Mouse (Mus musculus): ENCODE results near the gene Gm20604. TPM values are rescaled to one million over a fixed set of nuclear protein-coding genes. Genes with fewer than 3 reads are reported as not detected.

Gene Gm20604
- total and polyA plus RNA-seq, 3 experiments: 4.4 to 17.6 (median 13.9) TPM

GRCm38 (mm10) chr12:102725146-102725545 lies 33.3 kb downstream of the Gm20604 start:
- H3K4me3 ChIP-seq (ENCODE audit: low read depth, low read length): no peak overlapping the region

GRCm38 (mm10) chr12:102723861-102724260 lies 34.6 kb downstream of the Gm20604 start:
- no peak for TF ChIP-seq CTCF (IDR thresholded peaks at IDR 0.05; ENCODE audit: low read depth, low read length)
- no peak for TF ChIP-seq GATA2 (IDR thresholded peaks at IDR 0.05; ENCODE audit: borderline replicate concordance, low read depth, low read length)
- TF ChIP-seq GATA1 (IDR thresholded peaks at IDR 0.05; ENCODE audit: borderline replicate concordance, low read length): no peak
- TF ChIP-seq POLR2AphosphoS5 (IDR thresholded peaks at IDR 0.05; ENCODE audit: insufficient replicate concordance, low read depth, low read length): no peak
- TF ChIP-seq TAL1 (conservative IDR thresholded peaks at IDR 0.05; ENCODE audit: low read depth, low read length): no peak
- Histone ChIP-seq H3K4me3 (ENCODE audit: low read depth, low read length) (no peak overlapping the region), H3K4me1 (ENCODE audit: insufficient read depth, low read depth, low read length) (peaks cover 7% of the 10 kb centered on the region), H3K9me3 (replicated peaks) (no peaks in the 10 kb centered on the region), H3K36me3 (replicated peaks) (no peaks in the 10 kb centered on the region), H3K27me3 (ENCODE audit: insufficient read depth, low read length) (peaks cover 12% of the 10 kb centered on the region)
- ATAC-seq (ENCODE audit: extremely low read depth, insufficient number of reproducible peaks, low FRiP score, poor library complexity, severe bottlenecking) (no peak), DNase-seq (ENCODE audit: low spot score) (no peak)

More at GRCm38 (mm10) chr12:102725146-102725545, 33.3 kb downstream of the Gm20604 start:
- DNase-seq (ENCODE audit: low spot score) (no peak), ATAC-seq (ENCODE audit: extremely low read depth, insufficient number of reproducible peaks, low FRiP score, poor library complexity, severe bottlenecking) (no peak)
- TF ChIP-seq GATA2 (IDR thresholded peaks at IDR 0.05; ENCODE audit: borderline replicate concordance, low read depth, low read length): no peak
- no peak for TF ChIP-seq GATA1 (IDR thresholded peaks at IDR 0.05; ENCODE audit: borderline replicate concordance, low read length)
- no peak for TF ChIP-seq POLR2AphosphoS5 (IDR thresholded peaks at IDR 0.05; ENCODE audit: insufficient replicate concordance, low read depth, low read length)
- TF ChIP-seq TAL1 (conservative IDR thresholded peaks at IDR 0.05; ENCODE audit: low read depth, low read length): no peak
- TF ChIP-seq CTCF (IDR thresholded peaks at IDR 0.05; ENCODE audit: low read depth, low read length): no peak
- no peaks in the 10 kb centered on the region for H3K36me3 ChIP-seq (replicated peaks)
- peaks cover 11% of the 10 kb centered on the region for H3K27me3 ChIP-seq (ENCODE audit: insufficient read depth, low read length)
- peaks cover 13% of the 10 kb centered on the region for H3K4me1 ChIP-seq (ENCODE audit: insufficient read depth, low read depth, low read length)
- no peaks in the 10 kb centered on the region for H3K9me3 ChIP-seq (replicated peaks)

- Histone ChIP-seq H3K27me3 (ENCODE audit: insufficient read depth, low read length) (peaks cover 20% of the 10 kb centered on the region), H3K36me3 (replicated peaks) (no peaks in the 10 kb centered on the region), H3K9me3 (replicated peaks) (no peaks in the 10 kb centered on the region), H3K4me3 (ENCODE audit: low read depth, low read length) (no peak overlapping the region), H3K4me1 (ENCODE audit: insufficient read depth, low read depth, low read length) (peaks cover 7% of the 10 kb centered on the region)
- no peak for ATAC-seq (ENCODE audit: extremely low read depth, insufficient number of reproducible peaks, low FRiP score, poor library complexity, severe bottlenecking)
- TF ChIP-seq GATA1 (IDR thresholded peaks at IDR 0.05; ENCODE audit: borderline replicate concordance, low read length): no peak
- TF ChIP-seq CTCF (IDR thresholded peaks at IDR 0.05; ENCODE audit: low read depth, low read length): no peak
- TF ChIP-seq GATA2 (IDR thresholded peaks at IDR 0.05; ENCODE audit: borderline replicate concordance, low read depth, low read length): no peak
- TF ChIP-seq TAL1 (conservative IDR thresholded peaks at IDR 0.05; ENCODE audit: low read depth, low read length): no peak
- TF ChIP-seq POLR2AphosphoS5 (IDR thresholded peaks at IDR 0.05; ENCODE audit: insufficient replicate concordance, low read depth, low read length): no peak
- DNase-seq (ENCODE audit: low spot score): no peak
Observed at GRCm38 (mm10) chr12:102722966-102723365, 35.5 kb downstream of the Gm20604 start.

GRCm38 (mm10) chr12:102722451-102722850 lies 36.0 kb downstream of the Gm20604 start:
- Histone ChIP-seq H3K4me1 (ENCODE audit: insufficient read depth, low read depth, low read length) (peaks cover 7% of the 10 kb centered on the region), H3K36me3 (replicated peaks) (no peaks in the 10 kb centered on the region), H3K4me3 (ENCODE audit: low read depth, low read length) (no peak overlapping the region), H3K9me3 (replicated peaks) (no peaks in the 10 kb centered on the region), H3K27me3 (ENCODE audit: insufficient read depth, low read length) (peaks cover 20% of the 10 kb centered on the region)
- no peak for DNase-seq (ENCODE audit: low spot score)
- ATAC-seq (ENCODE audit: extremely low read depth, insufficient number of reproducible peaks, low FRiP score, poor library complexity, severe bottlenecking): no peak
- TF ChIP-seq GATA2 (IDR thresholded peaks at IDR 0.05; ENCODE audit: borderline replicate concordance, low read depth, low read length) (no peak), CTCF (IDR thresholded peaks at IDR 0.05; ENCODE audit: low read depth, low read length) (no peak), POLR2AphosphoS5 (IDR thresholded peaks at IDR 0.05; ENCODE audit: insufficient replicate concordance, low read depth, low read length) (no peak), TAL1 (conservative IDR thresholded peaks at IDR 0.05; ENCODE audit: low read depth, low read length) (no peak)

- Histone ChIP-seq H3K4me1 (ENCODE audit: insufficient read depth, low read depth, low read length) (peaks cover 2% of the 10 kb centered on the region; the same call in 1 of the 2 replicates), H3K27me3 (ENCODE audit: insufficient read depth, low read length) (peaks cover 37% of the 10 kb centered on the region), H3K9me3 (replicated peaks) (peaks cover 5% of the 10 kb centered on the region), H3K4me3 (ENCODE audit: low read depth, low read length) (no peak overlapping the region), H3K36me3 (replicated peaks) (no peaks in the 10 kb centered on the region)
- DNase-seq (ENCODE audit: low spot score): no peak
- ATAC-seq (ENCODE audit: extremely low read depth, insufficient number of reproducible peaks, low FRiP score, poor library complexity, severe bottlenecking): peak; percentile 55; the same call in 1 of the 2 replicates
- TF ChIP-seq CTCF (IDR thresholded peaks at IDR 0.05; ENCODE audit: low read depth, low read length) (peak; percentile 79), TAL1 (conservative IDR thresholded peaks at IDR 0.05; ENCODE audit: low read depth, low read length) (no peak)
Observed at GRCm38 (mm10) chr12:102719552-102720315, 38.7 kb downstream of the Gm20604 start.

- DNase-seq (ENCODE audit: low spot score): no peak
- Histone ChIP-seq H3K4me3 (ENCODE audit: low read depth, low read length) (no peak overlapping the region), H3K4me1 (ENCODE audit: insufficient read depth, low read depth, low read length) (peaks cover 8% of the 10 kb centered on the region), H3K36me3 (replicated peaks) (no peaks in the 10 kb centered on the region), H3K27me3 (ENCODE audit: insufficient read depth, low read length) (peaks cover 51% of the 10 kb centered on the region), H3K9me3 (replicated peaks) (peaks cover 7% of the 10 kb centered on the region)
- no peak; the same call in 1 of the 2 replicates for TF ChIP-seq TAL1 (conservative IDR thresholded peaks at IDR 0.05; ENCODE audit: low read depth, low read length)
- no peak for TF ChIP-seq GATA2 (IDR thresholded peaks at IDR 0.05; ENCODE audit: borderline replicate concordance, low read depth, low read length)
- no peak for TF ChIP-seq CTCF (IDR thresholded peaks at IDR 0.05; ENCODE audit: low read depth, low read length)
- TF ChIP-seq GATA1 (IDR thresholded peaks at IDR 0.05; ENCODE audit: borderline replicate concordance, low read length): no peak
- ATAC-seq (ENCODE audit: extremely low read depth, insufficient number of reproducible peaks, low FRiP score, poor library complexity, severe bottlenecking): 0 out of 2 replicates have a peak, but pooled peaks have one; percentile 36
Observed at GRCm38 (mm10) chr12:102714654-102715395, 43.6 kb downstream of the Gm20604 start.

All from G1E (cell line).